Mouse (Mus musculus): ENCODE results near the gene Tshb.

Tshb gene

GRCm38 (mm10) chr3:102736436-102736835 is 46.1 kb downstream of the Tshb start:
- DNase-seq = no peak

GRCm38 (mm10) chr3:102735638-102736037 is 46.9 kb downstream of the Tshb start:
- no peak for DNase-seq

GRCm38 (mm10) chr3:102735031-102735558 is 47.4 kb downstream of the Tshb start:
- peak; percentile 62 for DNase-seq

GRCm38 (mm10) chr3:102734313-102735030 is 48.0 kb downstream of the Tshb start, which contains the start of gene Tspan2:
Tspan2 (plus strand) TSS chr3:102734529.
- DNase-seq = peak; percentile 68

- no peak for DNase-seq
Measured at GRCm38 (mm10) chr3:102733936-102734312, 48.6 kb downstream of the Tshb start.

- DNase-seq = no peak
Measured at GRCm38 (mm10) chr3:102733050-102733449, 49.5 kb downstream of the Tshb start.

GRCm38 (mm10) chr3:102732619-102733018 is 49.9 kb downstream of the Tshb start:
- no peak for DNase-seq

GRCm38 (mm10) chr3:102731112-102731511 is 51.4 kb downstream of the Tshb start:
- DNase-seq = no peak

- peak; percentile 51 for DNase-seq
Measured at GRCm38 (mm10) chr3:102729416-102729815, 53.1 kb downstream of the Tshb start.
